21 mouse cellular contexts compared by ENCODE assay signal in the genomic region with DNA sequence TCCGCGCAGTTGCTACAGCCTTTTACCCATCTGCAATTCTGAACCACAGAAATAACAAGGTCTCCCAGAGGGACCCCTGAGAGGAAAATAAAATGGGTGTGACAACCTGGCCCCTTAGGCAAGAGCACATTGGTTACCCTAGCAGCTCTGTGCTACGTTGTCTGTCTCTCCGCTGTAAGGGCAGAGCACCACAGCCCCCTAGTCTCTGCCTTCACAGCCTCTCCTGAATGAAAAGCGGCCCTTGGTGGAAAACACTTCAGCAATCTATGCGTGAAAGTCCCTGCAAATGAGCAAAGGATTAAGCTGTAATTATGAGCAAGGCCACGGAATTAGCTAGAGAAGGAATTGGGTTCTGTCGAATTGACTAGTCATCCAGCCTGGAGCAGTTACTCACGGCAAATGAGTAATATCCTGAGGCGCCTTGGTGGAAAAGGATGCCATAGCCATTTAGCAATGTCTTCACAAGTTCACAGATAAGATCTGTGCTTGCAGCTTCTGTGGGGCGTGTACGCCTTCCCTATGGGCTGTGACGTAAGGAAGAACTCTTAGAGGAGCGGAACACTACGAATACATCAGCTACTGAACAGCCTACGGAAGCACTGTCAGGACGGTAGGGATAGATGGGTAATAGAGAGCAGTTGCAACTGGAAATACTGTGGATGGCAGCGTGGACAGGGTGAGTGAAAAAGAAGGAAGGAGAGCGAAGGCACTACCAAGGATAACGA.
DNase-seq lines count a peak whose midpoint lies in the region; ATAC-seq and TF ChIP-seq lines count a peak whose summit lies in the region.
"Had no signal": no experiment of that assay in that cellular context is flagged by ENCODE, and none has a peak within 500 bp of the region (broad histone marks: within the 10 kb centered on the region; RNA-seq: fewer than 3 reads in every experiment).

No protein-coding gene starts in this region.

- H3K9ac ChIP-seq in ES-E14 (ENCODE audit: insufficient read depth, low read depth, low read length, poor library complexity, severe bottlenecking) = no peak overlapping the region; the same call in 1 of the 2 replicates
- H3K9ac ChIP-seq: embryonic facial prominence, embryonic 12.5 days; forebrain, embryonic 15.5 days; heart, embryonic 15.5 days; hindbrain, embryonic 14.5 days had no signal

- in situ Hi-C loops in ES-E14 (cut with MboI; ENCODE audit: low sequenced_read_pairs in 2 of 2, unreplicated experiment in 2 of 2) = no loop called here

- ATAC-seq in frontal cortex, adult (ENCODE audit: low TSS enrichment) = no peak
- no peak for ATAC-seq in cerebellum, adult (ENCODE audit: insufficient number of reproducible peaks, low FRiP score, low TSS enrichment)
- ATAC-seq: CD4-positive, CD25-positive, alpha-beta regulatory T cell, adult 4 months; forebrain, embryonic 15.5 days; intestine, embryonic 16.5 days had no signal

- DNase-seq in right cerebral cortex, postnatal 25 days = peak; percentile 6
- no peak for DNase-seq in right cerebral cortex, postnatal 10 days (ENCODE audit: low spot score in 2 of 2)
- DNase-seq in ES-E14 (ENCODE audit: low read depth, low spot score) (peak; percentile 30), adipocyte (ENCODE audit: low spot score) (no peak)
- peak; percentile 56 for DNase-seq in brain, adult 2 months (ENCODE audit: low read depth, low spot score)
- DNase-seq: adrenal gland, adult 8-10 months; adrenal gland, postnatal 36 days; B cell, adult 2 months; cerebellum, adult 2 months; gastrocnemius, postnatal 10 days; heart, adult 2 months; heart, postnatal 14 days; kidney, adult 2 months had no signal

- H3K9me3 ChIP-seq in ES-E14 (ENCODE audit: control insufficient read depth, insufficient read depth, low read depth, low read length) = no peaks in the 10 kb centered on the region
- H3K9me3 ChIP-seq: forebrain, embryonic 15.5 days; heart, embryonic 15.5 days had no signal

- H3K4me3 ChIP-seq in ES-E14 (ENCODE audit: insufficient read depth in 1 of 2, low read depth in 1 of 2, low read length in 2 of 2, poor library complexity in 1 of 2, severe bottlenecking in 1 of 2) = peak overlapping the region; percentile 36 to 39; a peak in 3 of 4 replicates
- H3K4me3 ChIP-seq: embryonic facial prominence, embryonic 12.5 days; forebrain, embryonic 15.5 days; heart, adult 2 months; heart, embryonic 15.5 days had no signal

- H3K4me1 ChIP-seq in ES-E14 (ENCODE audit: control insufficient read depth in 2 of 2, insufficient read depth in 2 of 2, low read length in 2 of 2, poor library complexity in 1 of 2) = peaks cover 1 to 5% of the 10 kb centered on the region in 2 experiments; a peak in 2 of 4 replicates
- H3K4me1 ChIP-seq: embryonic facial prominence, embryonic 12.5 days; forebrain, embryonic 15.5 days; heart, embryonic 15.5 days had no signal

- no peak overlapping the region for H3K27ac ChIP-seq in ES-E14 (ENCODE audit: insufficient read depth, low read depth, low read length, poor library complexity, severe bottlenecking)
- H3K27ac ChIP-seq: embryonic facial prominence, embryonic 12.5 days; forebrain, embryonic 15.5 days; heart, adult 2 months; heart, embryonic 15.5 days; hindbrain, embryonic 14.5 days had no signal

- no peaks in the 10 kb centered on the region for H3K36me3 ChIP-seq in ES-E14 (ENCODE audit: control insufficient read depth, insufficient read depth, low read length, poor library complexity, severe bottlenecking)
- H3K36me3 ChIP-seq: embryonic facial prominence, embryonic 12.5 days; forebrain, embryonic 15.5 days; heart, embryonic 15.5 days had no signal

TF ChIP-seq in ES-E14, 5 proteins besides CTCF, POLR2A, EP300 and RAD21:
- no peak for TF ChIP-seq ZC3H11A (IDR thresholded peaks at IDR 0.05; ENCODE audit: borderline replicate concordance, low read depth, low read length)
- TF ChIP-seq ZNF384 (IDR thresholded peaks at IDR 0.05; ENCODE audit: low read depth, low read length) = no peak
- TF ChIP-seq CHD2 (IDR thresholded peaks at IDR 0.05; ENCODE audit: low read depth, low read length) = no peak
- no peak for TF ChIP-seq MAFK (IDR thresholded peaks at IDR 0.05; ENCODE audit: insufficient read depth, low read depth, low read length)
- TF ChIP-seq HCFC1 (IDR thresholded peaks at IDR 0.05; ENCODE audit: borderline replicate concordance, insufficient read depth, low read length) = no peak

Comparison
In these comparisons a context has a peak if more than half of its experiments do, and no peak if none do; other contexts are left out.
1. DNase-seq: peak in right cerebral cortex, postnatal 25 days (single experiment), ES-E14 (single experiment) and brain, adult 2 months (single experiment); none in right cerebral cortex, postnatal 10 days (0 of 2) and adipocyte (single experiment).